Mouse (Mus musculus): Measurements from ENCODE around the gene Sel1l3. TPM values are rescaled to one million over a fixed set of nuclear protein-coding genes. Genes with fewer than 3 reads are reported as not detected.
A peak's percentile ranks its signal among the peaks of the same experiment; 100 is the strongest.

Sel1l3 gene
- polyA plus RNA-seq, 1 experiment from 2014 or later: 3.3 TPM

DNA sequence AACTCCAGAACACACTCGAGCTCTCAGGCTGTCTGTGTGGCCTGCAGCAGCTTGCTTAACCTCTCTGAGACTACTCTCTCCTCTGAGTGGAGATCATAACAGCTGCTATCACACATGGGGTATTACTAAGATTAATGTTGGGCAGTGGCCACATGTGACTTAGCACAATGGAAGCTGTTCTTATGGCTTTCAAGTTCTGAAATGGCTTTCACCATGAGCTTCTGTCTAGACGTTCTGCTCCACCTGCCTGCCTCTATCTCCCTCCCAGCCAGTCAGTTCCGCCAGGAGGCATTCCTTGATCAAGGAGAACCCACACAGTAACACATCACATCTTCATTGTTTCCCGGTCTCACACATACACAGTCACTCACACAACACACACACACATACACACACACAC lies 3.2 kb downstream of the Sel1l3 start:
- H3K4me3 ChIP-seq: no peak overlapping the region
- peaks cover 37% of the 10 kb centered on the region for H3K4me1 ChIP-seq
- H3K9me3 ChIP-seq: no peaks in the 10 kb centered on the region
- no peaks in the 10 kb centered on the region for H3K36me3 ChIP-seq (replicated peaks)
- H3K27ac ChIP-seq: no peak overlapping the region
- H3K27me3 ChIP-seq (ENCODE audit: poor library complexity, severe bottlenecking): peaks cover 58% of the 10 kb centered on the region
- DNase-seq (ENCODE audit: extremely low spot score, low spot score): no peak
- WGBS: 69% methylated on average over 4 of the region's 4 CpGs

DNA sequence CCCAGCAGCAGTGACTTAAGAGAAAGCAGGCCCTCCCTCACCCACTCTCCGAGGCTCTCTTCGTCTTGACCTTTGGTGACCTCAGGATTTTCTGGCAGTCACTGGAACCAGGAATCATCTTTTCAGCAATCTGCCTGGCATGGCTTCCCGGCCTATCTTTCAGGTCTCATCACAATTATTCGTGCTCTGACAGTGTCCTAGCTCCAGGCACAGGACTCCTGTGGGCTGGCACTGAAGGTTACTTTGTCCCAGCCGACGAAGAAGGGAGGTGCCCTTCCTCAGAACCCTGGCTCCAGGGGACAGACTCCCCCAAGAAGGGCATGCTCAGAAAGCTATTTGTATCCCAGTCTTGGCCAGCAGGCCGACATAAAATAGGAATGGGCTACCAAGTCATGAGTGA lies 4.0 kb downstream of the Sel1l3 start:
- WGBS: 46% methylated on average over 7 of the region's 7 CpGs
- peaks cover 52% of the 10 kb centered on the region for H3K27me3 ChIP-seq (ENCODE audit: poor library complexity, severe bottlenecking)
- no peak for DNase-seq (ENCODE audit: extremely low spot score, low spot score)

GRCm38 (mm10) chr5:53208731-53209130 lies 5.0 kb downstream of the Sel1l3 start:
- no peaks in the 10 kb centered on the region for H3K9me3 ChIP-seq
- no peak overlapping the region for H3K4me3 ChIP-seq
- H3K4me1 ChIP-seq: peaks cover 24% of the 10 kb centered on the region
- no peaks in the 10 kb centered on the region for H3K36me3 ChIP-seq (replicated peaks)
- DNase-seq (ENCODE audit: extremely low spot score, low spot score): no peak
- WGBS: 91% methylated on average over 1 of the region's 1 CpGs
- peaks cover 42% of the 10 kb centered on the region for H3K27me3 ChIP-seq (ENCODE audit: poor library complexity, severe bottlenecking)
- no peak overlapping the region for H3K27ac ChIP-seq

More for the DNA sequence above, 4.0 kb downstream of the Sel1l3 start:
- no peak overlapping the region for H3K27ac ChIP-seq
- H3K4me3 ChIP-seq: no peak overlapping the region
- H3K36me3 ChIP-seq (replicated peaks): no peaks in the 10 kb centered on the region
- H3K9me3 ChIP-seq: no peaks in the 10 kb centered on the region
- peaks cover 34% of the 10 kb centered on the region for H3K4me1 ChIP-seq

DNA sequence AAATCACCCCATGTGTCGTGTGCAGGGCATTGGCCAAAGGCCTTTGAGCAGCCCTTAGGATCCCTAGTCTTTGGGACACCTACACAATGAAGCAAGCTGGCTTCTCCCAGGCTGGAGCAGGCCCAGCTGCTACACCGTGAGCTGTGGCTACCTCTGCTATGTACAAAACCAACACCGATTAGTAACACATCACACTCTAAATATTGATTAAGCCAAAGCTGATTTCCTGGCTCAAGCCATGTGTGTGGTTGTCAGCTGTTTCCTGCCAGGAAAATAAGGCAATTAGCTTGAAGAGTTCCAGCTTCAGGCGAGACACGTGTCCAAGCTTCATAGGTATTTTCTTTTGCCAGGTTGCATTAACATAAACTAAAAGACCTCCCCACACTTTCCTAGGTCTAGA lies 7.2 kb downstream of the Sel1l3 start:
- DNase-seq (ENCODE audit: extremely low spot score, low spot score): no peak
- H3K27ac ChIP-seq: no peak overlapping the region
- H3K9me3 ChIP-seq: no peaks in the 10 kb centered on the region
- H3K27me3 ChIP-seq (ENCODE audit: poor library complexity, severe bottlenecking): peaks cover 22% of the 10 kb centered on the region
- 85% methylated on average over 5 of the region's 5 CpGs for WGBS
- peaks cover 9% of the 10 kb centered on the region for H3K4me1 ChIP-seq
- H3K4me3 ChIP-seq: no peak overlapping the region
- no peaks in the 10 kb centered on the region for H3K36me3 ChIP-seq (replicated peaks)

GRCm38 (mm10) chr5:53202748-53203147 lies 11.0 kb downstream of the Sel1l3 start:
- no peak overlapping the region for H3K4me3 ChIP-seq
- H3K36me3 ChIP-seq (replicated peaks): no peaks in the 10 kb centered on the region
- peaks cover 11% of the 10 kb centered on the region; the same call in 1 of the 2 replicates for H3K4me1 ChIP-seq
- DNase-seq (ENCODE audit: extremely low spot score, low spot score): no peak
- H3K27ac ChIP-seq: no peak overlapping the region
- peaks cover 3% of the 10 kb centered on the region; the same call in 1 of the 2 replicates for H3K9me3 ChIP-seq
- 88% methylated on average over 8 of the region's 8 CpGs for WGBS
- no peaks in the 10 kb centered on the region for H3K27me3 ChIP-seq (ENCODE audit: poor library complexity, severe bottlenecking)

DNA sequence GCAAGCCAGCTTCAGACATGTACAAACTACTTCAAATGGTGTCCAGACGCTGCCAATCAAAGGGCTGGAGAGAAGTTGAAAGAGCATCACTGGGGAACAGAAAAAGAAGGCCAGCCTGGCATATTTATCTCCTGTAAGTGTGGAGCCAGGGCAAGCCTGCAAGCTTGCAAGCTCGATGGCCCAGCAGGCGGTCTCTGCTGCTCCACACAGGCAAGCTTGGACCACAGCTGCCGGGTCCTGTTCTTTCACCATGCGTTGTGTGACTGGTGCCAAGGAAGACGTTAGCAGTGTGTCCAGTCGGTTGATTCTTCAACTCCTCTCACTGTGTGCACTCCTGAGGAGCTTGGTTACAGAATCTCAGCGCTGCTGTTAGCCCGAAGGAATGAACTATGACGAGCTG lies 12.9 kb downstream of the Sel1l3 start:
- Histone ChIP-seq H3K4me3 (no peak overlapping the region), H3K36me3 (replicated peaks) (no peaks in the 10 kb centered on the region), H3K9me3 (peaks cover 3% of the 10 kb centered on the region; the same call in 1 of the 2 replicates), H3K27me3 (ENCODE audit: poor library complexity, severe bottlenecking) (no peaks in the 10 kb centered on the region), H3K27ac (no peak overlapping the region), H3K4me1 (peaks cover 11% of the 10 kb centered on the region; the same call in 1 of the 2 replicates)
- DNase-seq (ENCODE audit: extremely low spot score, low spot score): no peak
- 90% methylated on average over 10 of the region's 10 CpGs for WGBS

- Histone ChIP-seq H3K27me3 (ENCODE audit: poor library complexity, severe bottlenecking) (no peaks in the 10 kb centered on the region), H3K36me3 (replicated peaks) (no peaks in the 10 kb centered on the region), H3K9me3 (peaks cover 3% of the 10 kb centered on the region; the same call in 1 of the 2 replicates), H3K4me3 (no peak overlapping the region), H3K27ac (no peak overlapping the region), H3K4me1 (peaks cover 15% of the 10 kb centered on the region)
- 81% methylated on average over 1 of the region's 1 CpGs for WGBS
- DNase-seq (ENCODE audit: extremely low spot score, low spot score): no peak
Measured at GRCm38 (mm10) chr5:53198408-53198807, 15.3 kb downstream of the Sel1l3 start.

- peaks cover 3% of the 10 kb centered on the region; the same call in 1 of the 2 replicates for H3K9me3 ChIP-seq
- WGBS: 79% methylated on average over 10 of the region's 10 CpGs
Measured at GRCm38 (mm10) chr5:53196387-53197088, 17.2 kb downstream of the Sel1l3 start.

DNA sequence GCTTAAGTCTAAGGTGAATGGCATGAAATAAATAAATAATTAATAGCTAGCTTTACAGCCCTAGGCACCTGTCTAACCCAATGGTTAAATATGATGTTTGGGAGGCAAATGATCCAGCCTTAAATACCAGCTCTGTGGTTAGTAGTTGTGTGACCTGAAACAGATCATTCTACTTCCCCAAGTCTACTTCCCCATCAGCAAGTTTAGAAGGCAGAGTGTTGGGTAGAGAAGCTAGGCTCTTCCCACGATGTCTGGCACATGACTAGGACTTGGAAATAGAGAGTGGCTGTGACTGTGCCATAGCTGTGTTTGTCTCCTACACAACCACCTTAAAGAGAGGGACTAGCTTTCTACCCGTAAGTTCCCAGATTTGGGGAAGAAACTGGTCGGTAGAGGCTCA lies 18.9 kb downstream of the Sel1l3 start:
- Histone ChIP-seq H3K27ac (no peak overlapping the region), H3K9me3 (no peaks in the 10 kb centered on the region), H3K36me3 (replicated peaks) (no peaks in the 10 kb centered on the region), H3K4me3 (no peak overlapping the region), H3K27me3 (ENCODE audit: poor library complexity, severe bottlenecking) (no peaks in the 10 kb centered on the region), H3K4me1 (peaks cover 24% of the 10 kb centered on the region)
- WGBS: 83% methylated on average over 3 of the region's 3 CpGs
- DNase-seq (ENCODE audit: extremely low spot score, low spot score): no peak

More at GRCm38 (mm10) chr5:53196387-53197088, 17.2 kb downstream of the Sel1l3 start:
- H3K4me3 ChIP-seq: no peak overlapping the region
- H3K4me1 ChIP-seq: peaks cover 24% of the 10 kb centered on the region
- DNase-seq (ENCODE audit: extremely low spot score, low spot score): no peak
- H3K27ac ChIP-seq: no peak overlapping the region
- no peaks in the 10 kb centered on the region for H3K27me3 ChIP-seq (ENCODE audit: poor library complexity, severe bottlenecking)
- H3K36me3 ChIP-seq (replicated peaks): no peaks in the 10 kb centered on the region

DNA sequence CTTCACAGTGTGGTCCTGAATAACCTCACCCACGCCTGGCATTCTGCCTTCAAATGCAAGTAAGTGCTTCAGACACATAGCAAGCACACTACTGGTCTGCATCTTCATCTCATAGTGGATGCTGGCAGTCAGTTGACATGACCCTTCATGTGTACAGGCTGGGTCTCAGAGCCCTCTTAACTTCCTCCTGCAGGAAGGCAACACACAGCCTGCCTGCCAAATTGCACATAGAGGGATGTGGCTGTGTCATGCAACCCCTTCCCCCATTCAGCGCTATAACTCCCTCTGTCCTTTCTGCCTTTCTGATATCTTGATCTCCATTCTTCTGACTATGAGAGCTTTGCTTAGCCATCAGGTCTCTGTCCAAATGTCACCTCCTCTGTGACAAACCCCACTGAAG lies 19.3 kb downstream of the Sel1l3 start:
- DNase-seq (ENCODE audit: extremely low spot score, low spot score): no peak
- Histone ChIP-seq H3K36me3 (replicated peaks) (no peaks in the 10 kb centered on the region), H3K27ac (no peak overlapping the region), H3K9me3 (no peaks in the 10 kb centered on the region), H3K27me3 (ENCODE audit: poor library complexity, severe bottlenecking) (no peaks in the 10 kb centered on the region), H3K4me3 (no peak overlapping the region), H3K4me1 (peaks cover 21% of the 10 kb centered on the region)
- 86% methylated on average over 2 of the region's 2 CpGs for WGBS

GRCm38 (mm10) chr5:53193092-53194030 lies 20.4 kb downstream of the Sel1l3 start:
- Histone ChIP-seq H3K4me1 (peaks cover 12% of the 10 kb centered on the region), H3K4me3 (no peak overlapping the region), H3K27me3 (ENCODE audit: poor library complexity, severe bottlenecking) (no peaks in the 10 kb centered on the region), H3K9me3 (no peaks in the 10 kb centered on the region), H3K27ac (0 out of 2 replicates have a peak overlapping the region, but pooled peaks have one; percentile 25), H3K36me3 (replicated peaks) (no peaks in the 10 kb centered on the region)
- WGBS: 54% methylated on average over 13 of the region's 13 CpGs
- no peak for DNase-seq (ENCODE audit: extremely low spot score, low spot score)

GRCm38 (mm10) chr5:53188608-53189007 lies 25.1 kb downstream of the Sel1l3 start:
- H3K27me3 ChIP-seq (ENCODE audit: poor library complexity, severe bottlenecking): 0 out of 2 replicates have a peak, but pooled peaks cover 4% of the 10 kb centered on the region
- DNase-seq (ENCODE audit: extremely low spot score, low spot score): no peak
- WGBS: 95% methylated on average over 2 of the region's 2 CpGs
- no peak overlapping the region for H3K4me3 ChIP-seq
- no peak overlapping the region for H3K27ac ChIP-seq
- H3K9me3 ChIP-seq: no peaks in the 10 kb centered on the region
- H3K4me1 ChIP-seq: peaks cover 23% of the 10 kb centered on the region
- H3K36me3 ChIP-seq (replicated peaks): no peaks in the 10 kb centered on the region

- H3K4me1 ChIP-seq: peaks cover 12% of the 10 kb centered on the region
- H3K4me3 ChIP-seq: no peak overlapping the region
- H3K27me3 ChIP-seq (ENCODE audit: poor library complexity, severe bottlenecking): 0 out of 2 replicates have a peak, but pooled peaks cover 4% of the 10 kb centered on the region
- H3K36me3 ChIP-seq (replicated peaks): no peaks in the 10 kb centered on the region
- 91% methylated on average over 10 of the region's 10 CpGs for WGBS
- no peak overlapping the region for H3K27ac ChIP-seq
- H3K9me3 ChIP-seq: no peaks in the 10 kb centered on the region
- DNase-seq (ENCODE audit: extremely low spot score, low spot score): no peak
Measured at GRCm38 (mm10) chr5:53187245-53187644, 26.5 kb downstream of the Sel1l3 start.

Data from forebrain, embryonic 10.5 days (tissue).